Mouse (Mus musculus) naive thymus-derived CD4-positive, alpha-beta T cell, adult 5 months (primary cell): ENCODE measurements around the gene Nrip3. TPM values are rescaled to one million over a fixed set of nuclear protein-coding genes. Genes with fewer than 3 reads are reported as not detected.

Source experiments
- polyA plus RNA-seq: library from polyadenylated mRNA; unstranded; fragments of 100-300 nt; shearing (Covaris generic); gene quantifications from one replicate; pipeline ENCODE4 v1.2.1, GENCODE M21; 2017

The Nrip3 gene
- 1.6 TPM for polyA plus RNA-seq

GRCm38 (mm10) chr7:109781470-109782203 lies at the start of gene Nrip3:
TSS of gene Nrip3 (minus strand) at chr7:109782025.

DNA sequence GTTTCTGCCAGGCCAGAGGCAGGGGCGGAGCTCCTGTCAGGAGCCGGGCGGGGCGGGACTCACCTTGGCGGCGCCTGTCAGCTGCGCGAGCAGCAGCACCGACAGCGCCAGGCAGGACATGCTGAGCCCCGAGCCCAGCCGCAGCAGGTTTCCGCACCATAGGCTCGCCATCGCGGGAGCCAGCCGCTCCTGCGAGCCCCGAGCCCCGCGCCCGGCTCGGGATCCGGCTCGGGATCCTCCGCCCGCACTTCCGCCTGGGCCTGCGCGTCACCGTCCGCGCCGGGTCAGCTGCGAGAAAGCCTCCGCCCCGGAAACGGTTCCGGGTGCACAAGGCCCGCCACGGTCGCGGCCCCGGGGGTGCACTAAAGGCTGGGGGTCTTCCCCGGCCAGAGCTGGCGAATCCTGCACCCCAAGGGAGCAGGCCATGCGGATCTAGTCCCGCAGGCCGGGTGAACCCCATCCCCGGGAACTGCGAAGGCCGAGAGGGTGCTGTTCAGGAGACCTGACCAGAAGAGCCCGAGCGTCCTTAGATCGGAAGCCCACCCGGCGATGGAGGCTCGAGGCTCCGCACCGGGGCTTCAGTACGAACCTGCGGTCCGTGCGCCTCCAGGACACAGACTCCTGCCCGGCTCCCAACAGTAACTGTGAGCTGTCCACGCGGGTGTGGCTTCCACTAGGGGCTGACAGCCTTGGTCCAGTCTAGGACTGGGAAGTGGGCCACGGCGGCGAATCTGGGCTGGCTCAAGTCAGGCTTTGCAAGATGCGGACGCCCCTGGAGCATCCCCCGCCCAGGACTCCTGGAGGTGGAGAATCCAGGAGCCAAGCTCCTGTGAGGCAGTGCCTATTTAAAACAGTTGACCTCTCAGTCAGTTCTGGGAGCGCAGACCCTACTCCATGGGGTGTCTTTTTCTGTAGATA lies 29.6 kb downstream of the Nrip3 start, which contains the start of gene Tmem9b:
TSS of gene Tmem9b (minus strand) at position 868 of the 918 bp plus-strand sequence.

GRCm38 (mm10) chr7:109731626-109732025 lies 50.2 kb downstream of the Nrip3 start, which contains the start of gene Ascl3:
TSS of gene Ascl3 (minus strand) at chr7:109731726.

GRCm38 (mm10) chr7:109723697-109724096 lies 58.1 kb downstream of the Nrip3 start, which contains the start of gene BC051019:
TSS of gene BC051019 (minus strand) at chr7:109723850.

Other genes with a start within 250 kb of the Nrip3 start
- gene St5, start 78.4 kb downstream of the Nrip3 start, polyA plus RNA-seq = 1.3 TPM
- 13.1 TPM for gene Akip1, start 78.3 kb downstream of the Nrip3 start, polyA plus RNA-seq
- gene BC051019, start 58.2 kb downstream of the Nrip3 start, polyA plus RNA-seq = not detected
- 0.68 TPM for gene Ascl3, start 50.3 kb downstream of the Nrip3 start, polyA plus RNA-seq
- 141 TPM for gene Tmem9b, start 29.1 kb downstream of the Nrip3 start, polyA plus RNA-seq
- not detected for gene Scube2, start 83.7 kb upstream of the Nrip3 start, polyA plus RNA-seq
- gene Dennd5a, start 178.4 kb upstream of the Nrip3 start, polyA plus RNA-seq = 17.7 TPM
- 48.2 TPM for gene Tmem41b, start 204.9 kb upstream of the Nrip3 start, polyA plus RNA-seq
- gene Ipo7, start 236.2 kb upstream of the Nrip3 start, polyA plus RNA-seq = 35.2 TPM